Mouse (Mus musculus) heart, postnatal 36 days (tissue): ENCODE results near the gene Gdpd4. TPM values are rescaled to one million over a fixed set of nuclear protein-coding genes. Genes with fewer than 3 reads are reported as not detected.
A peak's percentile ranks its signal among the peaks of the same experiment; 100 is the strongest.

Experiments
- DNase-seq, 2 experiments: peaks; one replicate each; pipeline ENCODE4 v3.0.0; 2021 to 2022
- intact Hi-C: fragments of 180-260 bp; cut with DNase I; formaldehyde crosslinking; loops from one replicate; pipeline ENCODE4 v1.15.1; 2025
- total RNA-seq, 2 experiments: library from RNA; stranded (reverse); gene quantifications; 2 replicates each; pipeline ENCODE4 v1.2.3; 2021

Gdpd4 gene
- total RNA-seq, result not detected

DNA sequence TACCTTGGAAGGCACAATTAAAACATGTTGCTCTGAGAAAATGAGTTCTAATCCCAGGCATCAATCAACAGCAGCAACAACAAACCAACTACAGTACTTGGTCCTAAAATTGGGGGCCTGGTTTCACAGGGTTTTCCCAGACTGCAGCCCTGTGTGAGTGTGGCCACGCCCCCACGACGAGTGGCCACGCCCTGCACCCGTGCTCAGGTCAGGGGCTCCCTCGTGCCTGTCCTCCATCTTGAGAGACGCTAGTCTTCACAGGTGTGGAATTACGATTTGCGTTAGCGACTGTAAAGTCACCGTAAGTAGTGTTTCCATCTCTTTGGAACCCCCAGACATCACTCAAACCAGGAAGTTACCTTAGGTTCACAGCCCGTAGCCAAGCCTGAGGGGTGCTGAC is at the start of gene Gdpd4:
Gene Gdpd4 (plus strand): TSS at position 214 of the 400 bp plus-strand sequence.
- no peak for DNase-seq

DNA sequence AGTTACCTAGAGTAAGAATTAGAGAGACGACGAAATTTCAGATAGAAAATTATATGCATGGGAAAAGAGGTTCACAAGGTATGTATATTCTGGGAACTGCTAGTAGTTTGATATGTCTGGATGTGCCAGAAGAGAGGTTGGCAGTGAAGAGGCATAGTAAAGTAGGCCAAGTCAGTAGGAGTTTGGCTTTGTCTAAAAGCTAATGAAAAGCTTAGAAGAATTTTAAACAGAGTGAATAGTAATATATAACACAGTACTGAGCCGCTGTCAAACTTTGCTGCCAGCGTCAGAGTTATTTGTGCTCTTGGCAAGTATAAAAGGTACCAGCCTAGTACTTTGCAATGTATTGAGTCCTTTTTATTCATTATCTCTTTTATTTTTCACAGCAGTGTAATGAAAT is 47.4 kb upstream of the Gdpd4 start:
- DNase-seq, result no peak
- intact Hi-C loops, result no loop called here

More for the DNA sequence above, at the start of gene Gdpd4:
- intact Hi-C loops, result no loop called here

DNA sequence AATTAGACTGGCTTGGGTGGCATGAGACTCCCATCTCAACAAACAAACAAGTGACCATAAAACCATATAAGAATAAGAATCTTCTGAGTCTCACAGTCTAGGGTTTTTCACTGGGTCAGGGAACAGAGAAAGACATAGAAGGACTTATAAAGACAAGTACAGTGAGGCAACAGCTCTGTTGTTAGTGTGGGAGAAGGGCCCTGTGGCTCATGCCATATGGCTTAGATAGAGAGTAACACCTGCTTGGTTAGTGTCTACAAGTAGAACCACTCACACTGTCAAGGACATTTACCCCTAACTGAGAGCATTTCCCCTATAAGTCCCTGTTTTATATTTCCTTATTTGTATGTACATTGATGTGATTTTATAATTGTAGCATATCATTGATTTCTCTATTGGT is 46.4 kb upstream of the Gdpd4 start:
- intact Hi-C loops, result no loop called here
- no peak for DNase-seq

DNA sequence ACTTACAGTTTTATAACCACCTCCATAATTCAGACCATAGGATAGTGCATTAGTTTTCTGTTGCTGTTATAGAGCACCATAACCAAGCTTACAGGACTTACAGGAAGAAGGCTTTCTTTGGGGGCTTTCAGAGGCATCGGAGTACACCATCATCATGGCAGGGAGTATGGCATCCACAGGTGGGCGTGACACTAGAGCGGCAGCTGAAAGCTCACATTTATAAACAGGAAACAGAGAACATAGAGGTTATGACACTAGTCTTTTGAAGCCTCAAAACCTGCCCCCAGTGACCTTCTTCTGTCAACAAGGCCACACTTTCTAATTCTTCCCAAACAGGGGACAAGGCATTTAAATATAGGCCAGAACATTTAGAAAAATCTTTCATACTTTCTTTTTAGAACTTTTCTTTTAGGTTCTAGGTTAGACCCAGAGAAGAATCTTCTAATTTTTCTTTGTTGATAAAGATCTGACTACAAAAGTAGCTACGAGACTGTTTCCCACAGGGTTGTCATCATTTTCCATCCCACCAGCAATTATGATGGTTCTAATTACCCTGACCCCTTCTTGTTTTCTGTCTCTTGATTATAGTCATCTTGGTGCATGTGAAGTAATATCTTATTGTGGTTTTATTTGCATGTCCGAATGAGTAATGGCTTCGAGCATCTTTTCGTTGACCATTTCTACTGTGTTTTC is 41.8 kb upstream of the Gdpd4 start:
- DNase-seq, result no peak

DNA sequence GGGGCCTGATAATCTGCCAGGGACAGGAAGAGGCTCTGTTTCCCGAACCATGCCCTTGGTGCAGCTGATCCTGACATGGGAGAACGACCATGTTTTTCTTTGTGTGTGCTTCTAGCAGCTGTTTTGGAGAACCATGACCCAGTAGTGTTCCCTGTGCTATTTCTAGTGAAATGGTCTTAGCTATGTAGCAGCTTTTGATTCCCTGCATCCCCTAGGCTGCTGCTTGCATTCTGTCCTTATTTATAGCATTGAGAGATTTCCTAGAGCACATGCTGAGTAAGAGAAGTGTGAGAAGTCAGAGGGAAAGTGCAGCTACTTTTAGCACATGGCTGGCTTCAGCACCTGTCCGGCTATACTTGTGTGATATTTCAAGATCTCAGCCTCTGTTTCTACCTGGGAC is 8.1 kb upstream of the Gdpd4 start:
- intact Hi-C loops, result no loop called here

More for the DNA sequence above, 41.8 kb upstream of the Gdpd4 start:
- intact Hi-C loops, result no loop called here

DNA sequence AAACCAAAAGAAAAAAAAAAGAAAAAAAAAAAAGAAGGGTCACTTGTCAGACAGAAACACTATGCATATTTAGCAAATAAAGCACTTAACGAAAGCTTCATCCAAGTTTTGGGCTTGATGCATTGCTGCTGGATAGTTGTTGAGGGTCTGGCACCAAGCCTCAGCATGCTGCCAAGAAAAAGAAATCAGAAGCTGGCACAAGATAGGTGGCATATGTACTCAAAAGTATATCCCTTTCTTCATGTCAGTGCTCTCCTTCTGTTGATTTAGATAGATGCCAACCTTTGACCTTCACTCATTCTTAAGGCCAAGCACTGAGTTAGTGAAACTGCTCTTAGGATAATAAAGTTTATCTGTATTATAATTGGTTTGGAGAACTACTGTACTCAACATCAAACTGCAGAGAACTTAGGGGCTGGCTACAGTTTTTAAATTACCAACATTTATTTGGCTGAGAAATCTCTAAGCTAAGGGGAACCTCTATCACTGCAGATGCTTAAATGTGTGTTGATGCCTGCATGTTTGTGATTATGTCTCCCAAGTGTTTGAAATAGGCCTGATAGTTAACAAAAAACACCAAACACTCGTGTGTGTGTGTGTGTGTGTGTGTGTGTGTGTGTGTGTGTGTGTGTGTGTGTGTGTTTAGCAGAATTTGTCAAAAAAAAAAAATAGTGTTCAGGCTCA is 4.8 kb upstream of the Gdpd4 start:
- intact Hi-C loops, result no loop called here
- no peak for DNase-seq

More for the DNA sequence above, 8.1 kb upstream of the Gdpd4 start:
- no peak for DNase-seq

DNA sequence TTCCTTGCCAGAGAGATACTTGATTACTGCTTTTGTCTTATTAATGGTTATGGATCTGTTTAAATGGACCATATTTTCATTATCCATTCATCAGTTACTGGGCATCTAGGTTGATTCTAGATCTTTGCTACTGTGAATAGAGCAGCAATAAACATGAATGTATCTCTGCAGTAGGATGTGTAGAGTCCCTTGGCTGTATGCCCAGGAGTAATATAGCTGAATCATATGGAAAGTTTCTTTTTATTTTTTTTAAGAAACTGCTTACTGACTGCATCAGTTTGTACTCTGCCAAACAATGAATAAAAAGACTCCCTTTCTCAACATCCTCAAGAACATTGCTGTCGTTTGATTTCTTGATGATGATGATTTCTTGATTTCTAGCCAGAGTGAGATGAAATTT is 6.1 kb downstream of the Gdpd4 start:
- DNase-seq, result no peak
- intact Hi-C loops, result no loop called here

DNA sequence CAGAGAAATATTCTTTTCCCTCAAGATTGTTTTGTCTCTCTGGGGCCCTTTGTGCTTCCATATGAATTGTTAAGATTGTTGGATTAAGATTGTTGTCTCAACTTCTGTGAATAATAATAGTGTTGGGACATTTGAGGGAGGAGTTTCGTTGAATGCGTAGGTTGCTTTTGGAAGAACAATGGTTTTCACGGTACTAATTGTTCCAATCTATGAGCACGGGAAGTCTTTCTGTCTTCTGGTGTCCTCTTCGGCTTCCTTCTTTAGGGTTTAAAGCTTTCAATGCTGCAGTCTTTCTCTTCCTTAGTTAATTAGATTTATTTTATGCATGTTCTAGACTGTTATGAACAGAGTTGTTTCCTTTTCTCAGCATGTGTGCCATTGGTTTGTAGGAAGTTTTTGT is 7.2 kb downstream of the Gdpd4 start:
- intact Hi-C loops, result no loop called here

DNA sequence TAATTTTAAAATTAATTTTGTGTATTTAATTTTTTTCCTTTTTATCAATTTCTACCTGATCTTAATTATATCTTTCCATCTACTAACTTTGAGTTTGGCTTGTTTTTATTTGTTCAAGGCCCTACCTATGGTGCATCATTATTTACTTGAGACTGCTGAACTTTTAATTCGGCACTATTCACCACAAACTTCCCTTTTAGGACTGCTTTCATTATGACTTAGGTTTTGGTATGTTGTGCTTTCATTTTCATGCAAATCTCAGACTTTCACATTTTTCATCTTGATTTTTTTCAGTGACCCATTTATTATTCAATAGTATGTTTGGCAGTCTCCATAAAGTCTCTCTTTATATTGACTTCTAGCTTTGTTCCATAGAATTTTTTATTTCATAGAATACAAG is 24.7 kb downstream of the Gdpd4 start:
- intact Hi-C loops, result no loop called here
- DNase-seq, result no peak

More for the DNA sequence above, 7.2 kb downstream of the Gdpd4 start:
- DNase-seq, result no peak

DNA sequence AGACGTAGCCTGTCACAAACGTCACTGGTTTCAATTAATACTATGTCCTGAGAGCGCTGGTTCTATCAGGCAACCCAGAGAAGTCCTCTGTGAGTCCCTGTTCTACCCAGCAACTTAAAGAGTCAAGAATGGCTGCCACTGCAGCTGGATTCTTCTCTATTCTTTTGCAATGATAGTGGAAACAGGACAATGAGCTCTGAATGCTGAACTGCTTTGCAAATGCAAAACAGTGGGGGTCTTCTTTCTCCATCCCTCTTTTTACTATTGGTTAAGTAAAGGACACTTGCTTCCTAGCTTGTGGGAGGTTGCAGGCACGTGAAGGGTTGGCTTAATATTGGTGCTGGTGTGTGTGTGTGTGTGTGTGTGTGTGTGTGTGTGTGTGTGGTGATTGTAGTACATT is 52.7 kb downstream of the Gdpd4 start:
- DNase-seq, result no peak
- intact Hi-C loops, result no loop called here

DNA sequence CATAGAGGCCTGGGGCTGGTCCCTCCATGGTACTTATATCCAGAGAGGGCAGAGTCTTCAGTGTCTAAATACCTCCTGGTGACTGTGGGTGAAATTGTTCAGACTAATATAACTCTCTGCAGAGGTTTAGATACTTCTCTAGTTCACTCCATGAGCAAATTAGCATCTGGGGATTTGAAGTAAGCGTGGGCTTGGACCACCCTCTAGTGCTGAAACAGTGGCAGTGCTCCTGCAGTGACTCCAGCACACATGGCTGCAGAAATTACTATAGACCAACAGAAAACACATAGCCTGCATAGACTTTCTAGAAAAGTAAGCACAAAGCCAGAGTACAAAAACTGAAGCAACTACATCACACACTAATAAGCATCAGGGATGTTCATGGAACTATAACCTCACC is 57.7 kb downstream of the Gdpd4 start:
- peak; percentile 35 to 45 for DNase-seq
- intact Hi-C loops, result loop anchor here (1.0 kb wide), 1 partner anchor 232 kb away; no protein-coding TSS in a partner anchor

DNA sequence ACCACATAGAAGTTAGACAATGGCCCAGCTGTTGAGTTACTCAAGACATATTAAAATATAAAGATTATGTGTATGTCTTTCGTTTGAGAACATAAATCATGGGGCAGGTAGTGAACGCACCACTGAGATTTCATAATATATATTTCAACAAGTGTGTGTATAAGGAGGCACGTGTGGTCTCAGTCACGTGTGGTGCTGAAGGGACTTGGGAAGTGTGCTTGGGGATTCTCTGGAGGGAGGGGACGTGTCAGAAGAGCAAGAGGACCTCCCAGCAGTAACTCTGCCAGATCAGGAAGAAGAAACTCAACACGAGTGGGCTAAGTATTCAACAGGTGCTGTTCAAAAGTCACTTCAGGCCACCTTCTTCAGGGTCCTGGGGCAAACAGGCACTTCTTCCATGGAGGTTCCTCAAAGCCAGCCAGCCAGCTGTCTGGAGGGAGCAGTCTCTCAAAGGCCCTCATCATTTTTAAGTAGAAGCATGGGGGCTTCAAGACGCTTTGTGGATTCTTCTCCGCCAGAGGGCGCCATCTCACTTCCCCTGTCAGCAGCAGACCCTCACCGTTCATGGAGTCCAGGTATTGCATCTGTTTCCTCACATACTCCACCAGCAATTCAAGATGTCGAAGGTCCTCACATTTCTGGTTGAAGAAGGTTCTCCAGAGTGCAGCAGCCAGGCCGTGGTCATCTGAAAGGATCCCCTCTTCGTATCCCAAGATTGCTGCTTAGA is 64.5 kb downstream of the Gdpd4 start:
- intact Hi-C loops, result no loop called here
- DNase-seq, result peak in 1 of 2 experiments; percentile 2

DNA sequence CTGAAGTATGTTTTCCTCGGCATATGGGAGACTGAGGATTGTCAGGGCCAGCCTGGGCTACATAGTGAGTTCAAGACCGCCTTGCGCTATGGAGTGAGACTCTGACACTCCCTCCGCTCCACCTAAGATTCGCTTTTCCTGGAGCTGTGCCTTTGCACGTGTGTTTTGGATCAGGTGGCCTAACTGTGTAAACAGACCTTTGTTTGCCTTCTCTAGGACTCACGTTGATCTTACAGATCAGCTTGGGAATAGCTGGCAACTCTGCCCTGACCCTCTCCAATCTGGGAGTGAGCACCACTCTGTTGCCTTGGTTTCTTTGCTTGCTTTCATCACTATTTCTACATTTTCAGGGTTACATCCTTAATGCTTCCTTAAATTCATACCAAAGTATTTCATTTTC is 82.9 kb downstream of the Gdpd4 start:
- intact Hi-C loops, result no loop called here
- no peak for DNase-seq

DNA sequence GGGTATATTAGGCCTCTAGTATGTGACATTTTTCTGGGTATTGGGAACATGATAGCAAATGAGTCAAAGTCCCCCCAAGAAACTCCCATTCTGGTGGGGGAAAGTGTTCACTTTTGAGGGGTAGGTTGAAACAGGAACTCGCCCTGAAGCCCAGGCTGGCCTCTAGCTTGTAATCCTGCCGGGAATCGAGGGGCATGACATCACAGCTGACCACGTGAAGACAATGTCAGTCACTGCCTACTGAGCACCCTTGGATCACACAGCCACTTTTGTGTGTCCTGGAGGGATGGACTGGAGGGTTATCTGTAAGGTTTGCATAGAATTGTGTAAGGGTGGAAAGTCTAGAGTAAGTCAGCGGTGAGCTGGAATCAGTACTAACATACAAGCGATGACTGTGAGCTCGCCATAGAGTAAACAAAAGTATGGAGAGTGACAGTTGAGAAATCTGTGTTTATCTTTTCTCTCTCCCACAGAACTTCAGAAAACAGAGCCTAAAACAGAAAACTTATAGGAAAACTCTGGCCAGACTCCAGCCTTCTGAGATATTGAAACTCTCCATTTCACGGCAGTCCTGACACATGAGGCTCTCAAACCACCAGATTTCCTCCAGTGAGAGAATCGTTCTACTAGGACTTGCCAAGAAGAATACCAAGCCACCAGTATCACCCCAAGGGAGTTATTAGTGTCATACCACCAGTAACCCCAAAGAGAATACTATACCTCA is 128.5 kb downstream of the Gdpd4 start:
- DNase-seq, result no peak
- intact Hi-C loops, result no loop called here

DNA sequence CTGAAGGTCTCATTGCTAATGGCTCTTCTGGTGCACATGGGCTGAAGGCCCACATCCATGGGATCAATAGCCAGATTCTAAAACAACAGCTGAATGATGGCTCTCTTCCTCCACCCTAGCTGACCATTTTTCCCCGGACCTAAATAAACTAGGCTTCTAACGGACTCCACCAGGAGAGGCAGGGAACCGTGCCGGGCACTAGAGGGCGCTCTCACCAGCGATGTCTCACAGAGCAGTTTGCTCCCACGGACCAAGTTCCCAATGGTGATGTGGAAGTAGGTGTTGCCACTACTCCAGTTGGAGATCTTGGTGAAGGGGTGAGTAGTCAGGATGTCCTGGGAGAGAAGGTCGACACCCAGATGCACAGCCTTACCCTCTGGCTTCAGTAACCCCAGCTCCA is 132.2 kb downstream of the Gdpd4 start:
- DNase-seq, result peak; percentile 23 to 55
- intact Hi-C loops, result no loop called here

DNA sequence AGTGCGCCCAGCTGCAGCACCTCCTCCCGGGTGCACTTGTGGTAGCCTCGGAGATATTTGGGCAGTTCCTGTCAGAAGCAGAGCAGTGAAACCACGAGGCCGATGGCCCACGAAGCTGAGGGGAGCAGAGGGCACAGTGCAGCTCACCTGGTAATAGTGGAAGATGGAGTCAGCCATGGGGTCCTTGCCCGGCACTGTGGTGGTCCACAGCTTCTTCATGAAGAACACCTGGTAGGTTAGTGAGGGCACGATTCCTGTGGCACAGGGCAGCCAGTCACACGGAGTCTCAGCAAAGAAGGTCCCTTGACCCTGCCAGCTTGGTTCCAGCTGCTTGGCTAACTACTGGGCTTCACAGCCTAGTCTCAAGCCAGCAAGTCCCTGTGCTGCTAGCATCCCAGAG is 134.7 kb downstream of the Gdpd4 start:
- DNase-seq, result no peak
- intact Hi-C loops, result no loop called here

DNA sequence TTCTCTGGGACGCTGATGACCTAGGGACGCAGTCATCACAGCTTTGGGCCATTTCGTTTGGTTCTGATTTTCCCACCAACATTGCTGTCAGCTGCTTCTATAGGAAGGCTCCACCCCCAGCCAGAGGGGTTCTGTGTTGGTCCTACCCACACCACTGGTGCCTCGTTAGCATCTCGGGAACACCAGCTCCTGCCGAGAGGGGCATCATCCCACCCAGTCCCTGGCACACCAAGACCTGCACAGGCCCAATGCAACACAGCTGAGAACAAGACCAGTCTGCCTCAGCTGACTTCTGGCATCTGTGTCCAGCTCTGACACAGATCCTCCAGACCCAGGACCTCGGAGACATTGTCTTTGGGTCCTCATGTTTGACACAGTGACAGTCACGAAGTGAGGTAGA is 135.2 kb downstream of the Gdpd4 start:
- intact Hi-C loops, result no loop called here
- no peak for DNase-seq

DNA sequence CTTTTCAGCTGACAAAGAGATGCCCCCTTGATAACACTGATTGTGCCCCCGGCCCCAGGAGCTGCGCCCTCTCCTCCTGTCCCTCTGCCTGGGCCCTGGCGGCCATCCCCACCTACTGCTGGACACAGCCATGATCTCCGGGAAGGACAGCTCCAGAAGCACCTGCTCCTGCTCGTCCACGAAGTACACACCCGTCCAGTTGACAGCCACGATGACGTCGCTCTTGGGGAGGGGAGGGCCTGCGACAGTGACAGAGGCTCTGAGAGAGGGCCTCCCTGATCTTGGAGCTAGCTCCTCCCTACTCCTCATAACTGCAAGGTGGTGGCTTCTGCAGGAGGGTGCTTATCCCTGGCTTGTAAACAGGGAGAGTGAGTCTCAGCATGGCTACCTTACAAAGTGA is 146.5 kb downstream of the Gdpd4 start:
- intact Hi-C loops, result no loop called here
- DNase-seq, result no peak

DNA sequence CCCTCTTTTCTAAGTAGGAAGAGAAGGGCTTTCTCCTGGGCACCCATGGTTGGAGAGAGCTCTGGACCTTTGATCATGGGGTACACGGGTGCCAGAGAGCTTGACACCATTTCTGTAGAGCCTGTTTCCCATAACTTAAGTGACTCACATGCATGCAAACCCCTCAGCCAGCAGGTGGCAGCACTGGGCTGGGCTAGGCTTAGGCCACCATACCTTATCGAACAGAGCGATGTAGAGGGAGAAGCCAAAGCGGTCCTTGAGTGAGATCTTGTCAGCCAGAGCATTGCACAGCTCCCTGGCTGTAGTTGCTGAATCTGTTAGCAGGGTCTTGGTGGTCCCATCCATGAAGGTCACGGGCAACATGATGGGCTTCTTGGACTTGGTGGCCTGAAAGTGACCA is 151.9 kb downstream of the Gdpd4 start:
- intact Hi-C loops, result loop anchor here (1.0 kb wide), 2 partner anchors 15 to 49 kb away; no protein-coding TSS in a partner anchor
- peak; percentile 80 to 91 for DNase-seq

DNA sequence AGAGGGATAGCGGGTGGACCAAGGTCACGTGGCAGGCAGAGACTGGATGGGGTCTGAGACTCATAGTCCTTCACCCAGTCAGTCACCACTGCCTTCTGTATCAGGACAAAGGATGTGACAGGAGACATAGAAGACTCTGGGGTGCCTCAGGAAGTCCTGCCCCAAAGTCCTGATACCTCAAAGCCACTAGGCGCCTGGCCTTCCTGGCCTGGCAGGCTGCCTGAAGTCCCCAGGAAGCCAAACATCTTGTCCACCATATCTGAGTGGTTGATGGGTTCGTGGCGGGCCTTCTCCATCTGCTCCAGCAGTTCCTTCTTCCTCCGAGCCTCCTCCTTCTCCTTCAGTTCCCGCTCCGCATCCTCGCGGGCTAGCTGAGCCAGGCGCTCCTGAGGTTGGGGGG is 157.7 kb downstream of the Gdpd4 start:
- intact Hi-C loops, result no loop called here
- DNase-seq, result no peak

DNA sequence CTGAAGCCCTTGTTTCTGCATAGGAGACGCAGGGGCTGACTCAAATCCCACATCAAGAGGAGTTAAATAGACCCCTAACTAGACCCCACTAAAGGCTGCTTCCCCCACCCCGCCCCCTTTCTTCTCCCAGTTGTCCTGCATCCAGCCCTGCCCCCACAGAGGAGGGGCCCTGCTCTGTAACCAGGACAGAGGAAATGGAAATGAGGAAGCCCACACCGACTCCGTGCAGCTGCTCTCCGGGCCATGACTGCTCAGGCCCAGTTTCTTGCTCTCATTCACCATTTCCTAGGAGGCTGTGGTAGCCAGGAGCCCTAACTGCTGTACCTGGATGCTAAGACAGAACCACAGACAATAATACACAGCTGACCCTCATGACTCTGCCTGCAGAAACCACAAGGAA is 162.6 kb downstream of the Gdpd4 start:
- no peak for DNase-seq
- intact Hi-C loops, result no loop called here
